Mouse (Mus musculus): ENCODE results near the gene Amigo3. TPM values are rescaled to one million over a fixed set of nuclear protein-coding genes. Genes with fewer than 3 reads are reported as not detected.

Gene Amigo3
- total and polyA plus RNA-seq, 2 experiments from 2014 or later: 1.4 to 2.5 TPM

- Histone ChIP-seq H3K9ac (replicated peaks; ENCODE audit: low read length, poor library complexity, severe bottlenecking) (peak within 1 kb of the TSS; percentile 39), H3K36me3 (ENCODE audit: insufficient read depth, low read length) (peaks cover 42% of the 10 kb centered on the region), H3K4me3 (ENCODE audit: low read depth, low read length) (peak within 1 kb of the TSS; percentile 20; the same call in 1 of the 2 replicates), H3K27ac (ENCODE audit: low read depth, low read length) (no peak within 1 kb of the TSS), H3K9me3 (ENCODE audit: low read length) (no peaks in the 10 kb centered on the region), H3K27me3 (ENCODE audit: insufficient read depth, low read length) (peaks cover 14% of the 10 kb centered on the region; the same call in 1 of the 2 replicates), H3K4me2 (ENCODE audit: low read depth, low read length, poor library complexity, severe bottlenecking) (peak within 1 kb of the TSS; percentile 37), H3K4me1 (ENCODE audit: insufficient read depth, low read length) (peaks cover 11% of the 10 kb centered on the region)
- DNase-seq (ENCODE audit: low spot score) (no peak), ATAC-seq (ENCODE audit: low FRiP score) (no peak)
- no peak for TF ChIP-seq CTCF (IDR thresholded peaks at IDR 0.05)
- 34% methylated on average over 12 of the region's 12 CpGs for WGBS
Measured at GRCm38 (mm10) chr9:108082988-108083431, 30.1 kb downstream of the Amigo3 start, which contains the start of gene Rnf123. TSS of gene Rnf123 (minus strand) at chr9:108083346.

GRCm38 (mm10) chr9:108083561-108083960, 30.6 kb downstream of the Amigo3 start:
- Histone ChIP-seq H3K4me2 (ENCODE audit: low read depth, low read length, poor library complexity, severe bottlenecking) (no peak overlapping the region), H3K27me3 (ENCODE audit: insufficient read depth, low read length) (peaks cover 14% of the 10 kb centered on the region; the same call in 1 of the 2 replicates), H3K36me3 (ENCODE audit: insufficient read depth, low read length) (peaks cover 47% of the 10 kb centered on the region), H3K4me1 (ENCODE audit: insufficient read depth, low read length) (peaks cover 5% of the 10 kb centered on the region), H3K4me3 (ENCODE audit: low read depth, low read length) (no peak overlapping the region), H3K27ac (ENCODE audit: low read depth, low read length) (no peak overlapping the region), H3K9ac (replicated peaks; ENCODE audit: low read length, poor library complexity, severe bottlenecking) (no peak overlapping the region), H3K9me3 (ENCODE audit: low read length) (no peaks in the 10 kb centered on the region)
- 85% methylated on average over 6 of the region's 6 CpGs for WGBS
- DNase-seq (ENCODE audit: low spot score): no peak
- no peak for ATAC-seq (ENCODE audit: low FRiP score)
- TF ChIP-seq CTCF (IDR thresholded peaks at IDR 0.05): no peak

GRCm38 (mm10) chr9:108085261-108085660, 32.3 kb downstream of the Amigo3 start:
- no peak for DNase-seq (ENCODE audit: low spot score)
- Histone ChIP-seq H3K4me2 (ENCODE audit: low read depth, low read length, poor library complexity, severe bottlenecking) (no peak overlapping the region), H3K27me3 (ENCODE audit: insufficient read depth, low read length) (peaks cover 14% of the 10 kb centered on the region; the same call in 1 of the 2 replicates), H3K9me3 (ENCODE audit: low read length) (no peaks in the 10 kb centered on the region), H3K9ac (replicated peaks; ENCODE audit: low read length, poor library complexity, severe bottlenecking) (no peak overlapping the region), H3K36me3 (ENCODE audit: insufficient read depth, low read length) (peaks cover 62% of the 10 kb centered on the region), H3K27ac (ENCODE audit: low read depth, low read length) (no peak overlapping the region), H3K4me3 (ENCODE audit: low read depth, low read length) (no peak overlapping the region), H3K4me1 (ENCODE audit: insufficient read depth, low read length) (no peaks in the 10 kb centered on the region)
- 96% methylated on average over 4 of the region's 4 CpGs for WGBS
- TF ChIP-seq CTCF (IDR thresholded peaks at IDR 0.05): no peak
- ATAC-seq (ENCODE audit: low FRiP score): no peak

- WGBS: 97% methylated on average over 7 of the region's 7 CpGs
- H3K4me3 ChIP-seq (ENCODE audit: low read depth, low read length): no peak overlapping the region
- H3K9ac ChIP-seq (replicated peaks; ENCODE audit: low read length, poor library complexity, severe bottlenecking): no peak overlapping the region
- H3K9me3 ChIP-seq (ENCODE audit: low read length): no peaks in the 10 kb centered on the region
- no peak overlapping the region for H3K4me2 ChIP-seq (ENCODE audit: low read depth, low read length, poor library complexity, severe bottlenecking)
- H3K36me3 ChIP-seq (ENCODE audit: insufficient read depth, low read length): peaks cover 69% of the 10 kb centered on the region
- ATAC-seq (ENCODE audit: low FRiP score) (no peak), DNase-seq (ENCODE audit: low spot score) (no peak)
- H3K27me3 ChIP-seq (ENCODE audit: insufficient read depth, low read length): no peaks in the 10 kb centered on the region
- no peak overlapping the region for H3K27ac ChIP-seq (ENCODE audit: low read depth, low read length)
- no peak for TF ChIP-seq CTCF (IDR thresholded peaks at IDR 0.05)
- no peaks in the 10 kb centered on the region; the same call in 1 of the 2 replicates for H3K4me1 ChIP-seq (ENCODE audit: insufficient read depth, low read length)
Measured at GRCm38 (mm10) chr9:108090611-108091120, 37.7 kb downstream of the Amigo3 start.

- peak overlapping the region; percentile 86 for H3K4me2 ChIP-seq (ENCODE audit: low read depth, low read length, poor library complexity, severe bottlenecking)
- no peaks in the 10 kb centered on the region for H3K27me3 ChIP-seq (ENCODE audit: insufficient read depth, low read length)
- peak overlapping the region; percentile 53; the same call in 1 of the 2 replicates for H3K27ac ChIP-seq (ENCODE audit: low read depth, low read length)
- H3K9me3 ChIP-seq (ENCODE audit: low read length): no peaks in the 10 kb centered on the region
- no peak for TF ChIP-seq CTCF (IDR thresholded peaks at IDR 0.05)
- H3K36me3 ChIP-seq (ENCODE audit: insufficient read depth, low read length): peaks cover 52% of the 10 kb centered on the region
- DNase-seq (ENCODE audit: low spot score) (no peak), ATAC-seq (ENCODE audit: low FRiP score) (no peak)
- H3K9ac ChIP-seq (replicated peaks; ENCODE audit: low read length, poor library complexity, severe bottlenecking): peak overlapping the region; percentile 68; the same call in 1 of the 2 replicates
- 64% methylated on average over 10 of the region's 10 CpGs for WGBS
- no peaks in the 10 kb centered on the region; the same call in 1 of the 2 replicates for H3K4me1 ChIP-seq (ENCODE audit: insufficient read depth, low read length)
- peak overlapping the region; percentile 43 for H3K4me3 ChIP-seq (ENCODE audit: low read depth, low read length)
Measured at GRCm38 (mm10) chr9:108093586-108093985, 40.6 kb downstream of the Amigo3 start.

GRCm38 (mm10) chr9:108094184-108094941, 41.4 kb downstream of the Amigo3 start, which contains the start of gene Apeh:
TSS of gene Apeh (minus strand) at chr9:108094606.
- peak; percentile 94 for DNase-seq (ENCODE audit: low spot score)
- peak; percentile 19; the same call in 1 of the 2 replicates for TF ChIP-seq CTCF (IDR thresholded peaks at IDR 0.05)

More at GRCm38 (mm10) chr9:108094184-108094941, 41.4 kb downstream of the Amigo3 start, which contains the start of gene Apeh:
- Histone ChIP-seq H3K27me3 (ENCODE audit: insufficient read depth, low read length) (no peaks in the 10 kb centered on the region), H3K4me3 (ENCODE audit: low read depth, low read length) (peak within 1 kb of the TSS; percentile 43), H3K4me1 (ENCODE audit: insufficient read depth, low read length) (no peaks in the 10 kb centered on the region; the same call in 1 of the 2 replicates), H3K27ac (ENCODE audit: low read depth, low read length) (peak within 1 kb of the TSS; percentile 53), H3K9me3 (ENCODE audit: low read length) (no peaks in the 10 kb centered on the region), H3K4me2 (ENCODE audit: low read depth, low read length, poor library complexity, severe bottlenecking) (peak within 1 kb of the TSS; percentile 86), H3K9ac (replicated peaks; ENCODE audit: low read length, poor library complexity, severe bottlenecking) (peak within 1 kb of the TSS; percentile 68), H3K36me3 (ENCODE audit: insufficient read depth, low read length) (peaks cover 53% of the 10 kb centered on the region)
- under 1% methylated on average over 51 of the region's 52 CpGs for WGBS
- peak; percentile 83 for ATAC-seq (ENCODE audit: low FRiP score)

Measured in midbrain, postnatal 0 days (tissue).